Mouse (Mus musculus) cerebral cortex, adult 2 months (tissue): Measurements from ENCODE around the gene Cd70.

Source experiments
- WGBS: fragments of 180-500 bp; shearing (Covaris S2); methylation state at CpG from one replicate; pipeline ENCODE4 v1.1.7; 2018; 5-methylcytosine and 5-hydroxymethylcytosine counted together

Cd70 gene

DNA sequence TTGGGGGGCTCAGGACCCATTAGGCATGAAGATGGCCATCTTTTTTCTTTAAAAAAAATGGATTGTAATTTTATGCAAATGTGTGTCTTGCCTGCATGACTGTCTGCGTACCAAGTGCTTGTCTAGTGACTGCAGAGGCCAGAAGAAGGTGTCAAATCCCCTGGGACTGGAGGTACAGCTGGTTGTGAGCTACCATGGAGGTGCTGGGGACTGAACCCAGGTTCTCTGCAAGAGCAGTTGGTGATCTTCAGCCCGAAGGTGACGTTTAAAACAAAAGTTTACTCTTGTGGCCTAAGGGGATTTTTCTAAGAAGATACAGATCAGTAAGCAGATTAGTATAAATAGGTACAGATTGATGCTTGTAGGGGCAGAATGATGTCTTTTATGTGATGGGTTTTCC is 13.9 kb downstream of the Cd70 start:
- 84% methylated on average over 3 of the region's 3 CpGs for WGBS

DNA sequence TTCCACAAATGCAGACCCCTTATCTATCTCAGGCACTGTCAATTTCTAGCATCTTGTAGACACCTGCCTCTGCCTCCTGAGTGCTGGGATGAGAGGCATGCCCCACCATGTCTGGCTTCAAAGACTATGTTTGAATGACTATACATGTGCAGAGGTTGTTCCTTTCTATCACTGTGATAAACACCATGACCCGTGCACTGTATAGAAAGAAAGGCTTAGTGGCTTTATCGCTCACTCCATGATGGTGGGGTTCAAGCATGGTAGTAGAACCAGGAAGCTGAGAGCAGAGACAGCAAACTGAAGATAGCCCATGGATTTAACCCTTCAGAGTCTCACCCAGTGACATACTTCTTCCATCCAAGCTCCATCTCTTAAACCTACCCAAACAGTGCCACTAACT is 14.9 kb downstream of the Cd70 start:
- 92% methylated on average over 2 of the region's 2 CpGs for WGBS

DNA sequence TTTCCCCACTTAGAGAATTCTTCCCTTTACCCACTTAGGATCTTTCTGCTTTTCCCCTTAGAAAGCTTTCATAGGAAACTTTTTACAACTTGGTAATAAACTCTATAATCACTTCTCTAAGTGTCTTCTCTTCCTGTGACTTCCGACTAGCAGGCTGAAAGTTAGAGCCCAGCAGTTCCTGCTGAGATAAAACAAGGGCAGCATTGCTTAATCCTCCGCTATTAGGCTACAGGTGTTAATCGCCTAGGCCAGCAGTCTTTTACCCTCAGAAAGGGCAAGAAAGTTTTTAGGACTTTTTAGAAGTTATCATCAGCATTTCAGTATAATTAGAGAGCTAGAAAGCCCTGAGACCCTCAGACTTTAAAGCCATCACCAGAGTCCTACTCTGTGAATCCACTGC is 15.6 kb downstream of the Cd70 start:
- 46% methylated on average over 3 of the region's 3 CpGs for WGBS

DNA sequence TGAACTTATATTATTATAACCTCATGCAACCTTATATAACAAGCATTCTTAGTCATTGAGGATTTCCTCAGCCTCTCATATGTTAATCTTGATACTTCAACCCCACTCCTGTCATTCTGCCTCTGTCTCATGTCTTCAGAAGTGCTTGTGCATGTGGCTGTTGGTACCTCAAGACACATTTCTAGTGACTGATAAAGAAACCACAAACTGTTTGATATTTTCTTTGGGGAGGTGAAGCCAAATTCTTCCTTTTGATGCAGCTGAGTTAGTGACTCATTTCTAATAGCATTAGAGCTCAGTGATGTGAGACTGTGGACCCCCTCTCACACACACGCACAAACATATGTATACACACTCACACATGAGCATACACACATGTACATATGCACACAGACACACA is 17.8 kb downstream of the Cd70 start:
- 89% methylated on average over 1 of the region's 1 CpGs for WGBS

DNA sequence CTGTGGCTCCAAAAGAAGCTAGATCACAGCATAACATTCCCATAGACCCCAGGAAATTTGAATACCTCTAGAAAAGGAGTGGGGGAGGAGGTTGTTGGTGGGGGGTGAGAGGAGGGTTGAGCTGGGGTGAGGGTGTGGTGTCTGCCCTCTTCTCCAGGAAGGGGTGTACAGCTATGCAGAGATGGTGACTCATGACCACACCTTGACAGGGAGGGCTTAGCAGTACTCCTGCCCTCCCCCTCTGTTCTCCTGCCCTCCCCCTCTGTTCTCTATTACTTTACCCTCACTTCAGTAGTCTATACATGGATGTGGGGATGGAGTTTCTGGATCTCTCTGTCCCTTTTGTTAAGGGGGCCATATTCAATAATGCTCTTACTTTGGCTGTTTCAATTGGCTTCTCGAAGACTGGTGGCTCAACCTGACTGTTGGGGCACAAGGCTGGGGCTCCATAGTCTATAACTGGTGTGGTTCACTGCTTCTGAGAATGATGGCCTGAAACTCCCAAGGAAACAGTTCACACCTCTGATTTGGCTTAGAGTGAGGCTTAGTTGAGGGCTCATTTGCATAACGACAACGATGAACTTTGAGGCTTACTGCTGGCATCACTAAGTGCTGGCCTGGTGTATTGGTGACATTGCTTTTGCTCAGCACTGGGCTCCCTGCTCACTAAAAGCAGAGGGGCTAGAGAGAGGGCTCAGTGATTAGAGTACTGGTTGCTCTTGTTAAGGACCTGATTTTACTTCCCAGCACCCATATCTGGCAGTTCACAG is 23.5 kb downstream of the Cd70 start:
- 52% methylated on average over 3 of the region's 3 CpGs for WGBS

DNA sequence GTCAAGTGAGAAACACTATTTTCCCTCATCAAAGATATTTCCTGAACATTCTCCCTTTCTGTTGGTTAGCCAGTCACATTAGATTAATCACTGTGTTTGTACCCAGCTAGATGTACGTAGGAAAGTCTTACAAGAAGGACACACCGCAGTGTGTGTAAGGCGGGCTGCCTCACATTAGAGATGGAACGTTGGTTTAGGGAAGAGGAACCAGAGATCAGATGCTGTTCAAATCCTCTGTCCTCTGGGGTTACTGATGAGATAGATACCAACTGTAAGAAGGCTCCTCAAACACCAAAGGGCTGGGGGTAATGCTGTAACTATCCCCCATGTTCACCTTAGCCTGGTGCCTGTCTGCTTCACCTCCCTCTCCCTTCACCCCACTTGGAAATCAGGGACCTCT is 24.8 kb downstream of the Cd70 start:
- 91% methylated on average over 4 of the region's 4 CpGs for WGBS

DNA sequence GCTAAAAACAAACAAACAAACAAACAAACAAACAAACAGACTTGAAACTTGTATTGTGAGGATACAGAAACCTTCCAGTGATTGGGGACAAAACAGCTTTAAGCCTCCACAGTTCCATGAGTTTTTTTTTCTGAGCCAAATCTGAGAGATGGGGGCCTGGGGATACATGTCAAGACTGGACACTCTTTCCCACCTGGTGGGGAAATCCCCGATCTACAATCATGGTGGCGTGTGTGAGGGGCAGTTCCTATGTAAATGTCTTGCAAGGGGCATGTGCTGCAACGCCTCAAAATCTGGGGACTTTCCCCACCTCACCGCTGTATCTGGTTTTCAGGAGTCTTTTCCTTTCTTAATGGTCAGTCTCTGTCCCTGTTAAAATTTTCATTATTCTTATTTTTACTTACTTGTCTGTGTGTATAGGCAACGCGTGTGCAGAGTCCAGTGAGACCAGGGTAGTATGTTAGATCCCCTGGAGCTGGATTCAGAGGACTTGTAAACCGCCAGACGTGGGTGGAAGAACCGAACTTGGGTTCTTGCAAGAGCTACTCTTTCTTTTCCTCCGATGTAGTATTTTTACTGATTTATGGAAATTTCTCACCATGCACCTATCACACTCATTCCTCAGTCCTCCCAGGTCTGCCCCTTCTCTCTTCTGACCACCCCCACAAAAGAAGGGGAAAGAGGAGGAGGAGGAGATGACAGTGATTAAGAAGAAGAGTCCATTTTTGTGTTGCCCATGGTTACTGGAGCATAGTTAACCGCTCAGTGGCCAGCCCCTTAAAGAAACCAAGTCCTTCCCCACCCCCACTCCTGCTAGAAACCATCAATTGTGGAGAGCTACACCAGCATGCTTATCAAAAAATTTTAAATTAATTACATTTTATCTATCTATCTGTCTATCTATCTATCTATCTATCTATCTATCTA is 26.1 kb downstream of the Cd70 start:
- 90% methylated on average over 11 of the region's 11 CpGs for WGBS

DNA sequence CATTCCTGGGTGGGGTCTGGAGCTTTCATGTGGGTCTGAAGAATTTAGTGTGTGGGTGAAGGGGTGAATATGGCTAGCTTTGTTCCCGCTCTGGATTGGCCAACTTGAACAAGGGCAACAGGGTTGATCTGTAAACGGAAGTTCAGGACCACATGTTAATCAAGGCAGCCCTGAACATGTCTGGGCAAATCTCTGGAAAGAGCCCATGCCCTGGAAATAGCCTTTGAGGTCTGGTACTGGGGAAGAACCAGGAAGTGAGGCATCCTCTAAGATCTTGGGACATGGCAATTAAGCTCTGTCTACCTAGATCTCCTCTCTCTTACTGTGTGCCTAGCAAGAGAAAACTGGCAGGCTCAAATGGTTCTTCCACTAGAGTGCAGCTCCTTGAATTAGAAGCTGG is 27.7 kb downstream of the Cd70 start:
- WGBS: 87% methylated on average over 2 of the region's 2 CpGs

DNA sequence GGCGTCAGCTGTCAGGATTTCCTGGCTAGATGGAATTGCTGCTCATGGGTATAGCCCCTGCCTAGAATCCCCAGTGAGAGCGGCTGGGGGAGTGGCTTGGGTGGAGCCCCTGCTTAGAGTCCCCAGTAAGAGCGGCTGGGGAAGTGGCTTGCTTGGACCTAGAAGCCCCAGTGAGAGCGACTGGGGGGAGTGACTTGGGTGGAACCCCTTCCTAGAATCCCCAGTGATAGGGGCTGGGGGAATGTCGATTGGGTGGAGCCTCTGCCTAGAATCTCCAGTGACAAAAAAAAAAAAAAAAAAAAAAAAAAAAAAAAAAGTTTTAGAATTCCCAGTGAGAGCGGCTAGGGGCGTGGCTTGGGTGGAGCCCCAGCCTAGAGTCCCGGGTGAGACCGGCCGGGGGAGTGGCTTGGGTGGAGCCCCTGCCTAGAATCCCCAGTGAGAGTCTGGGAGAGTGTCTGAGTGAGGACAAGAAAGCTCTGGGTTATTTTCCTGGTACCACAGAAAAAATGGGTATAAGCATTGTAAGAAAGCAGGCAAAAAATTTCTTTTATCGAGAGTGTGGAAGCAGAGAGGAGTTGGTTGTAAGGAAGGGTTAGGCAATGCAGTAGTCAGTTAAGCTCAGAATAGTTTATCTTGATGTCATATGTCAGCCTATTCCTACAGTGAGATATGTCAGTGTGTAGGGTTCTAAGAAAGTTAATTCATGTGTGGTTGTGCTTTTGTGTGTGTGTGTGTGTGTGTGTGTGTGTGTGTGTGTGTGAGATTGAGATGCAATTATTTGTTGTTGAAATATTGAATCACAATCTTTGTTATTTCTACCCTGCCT is 30.8 kb downstream of the Cd70 start:
- WGBS: 10% methylated on average over 11 of the region's 11 CpGs

DNA sequence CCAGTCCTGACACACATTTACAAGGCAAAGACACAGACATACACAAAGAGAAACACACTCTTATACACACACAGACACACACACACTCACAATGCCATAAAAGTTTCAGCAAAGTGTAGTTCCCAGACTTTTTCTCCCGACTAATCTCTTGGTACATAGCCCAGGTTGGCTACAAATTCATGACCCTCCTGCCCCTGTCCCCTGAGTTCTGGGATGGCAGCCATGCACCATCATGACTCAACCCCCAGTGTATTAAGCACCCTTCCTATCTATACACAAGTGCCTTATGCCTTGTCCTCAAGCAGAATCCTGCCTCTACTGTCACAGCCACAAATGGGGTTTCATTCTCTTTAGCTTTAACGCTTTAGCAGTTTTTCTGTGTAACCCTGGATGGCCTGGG is 32.8 kb downstream of the Cd70 start:
- WGBS: 78% methylated on average over 2 of the region's 2 CpGs

DNA sequence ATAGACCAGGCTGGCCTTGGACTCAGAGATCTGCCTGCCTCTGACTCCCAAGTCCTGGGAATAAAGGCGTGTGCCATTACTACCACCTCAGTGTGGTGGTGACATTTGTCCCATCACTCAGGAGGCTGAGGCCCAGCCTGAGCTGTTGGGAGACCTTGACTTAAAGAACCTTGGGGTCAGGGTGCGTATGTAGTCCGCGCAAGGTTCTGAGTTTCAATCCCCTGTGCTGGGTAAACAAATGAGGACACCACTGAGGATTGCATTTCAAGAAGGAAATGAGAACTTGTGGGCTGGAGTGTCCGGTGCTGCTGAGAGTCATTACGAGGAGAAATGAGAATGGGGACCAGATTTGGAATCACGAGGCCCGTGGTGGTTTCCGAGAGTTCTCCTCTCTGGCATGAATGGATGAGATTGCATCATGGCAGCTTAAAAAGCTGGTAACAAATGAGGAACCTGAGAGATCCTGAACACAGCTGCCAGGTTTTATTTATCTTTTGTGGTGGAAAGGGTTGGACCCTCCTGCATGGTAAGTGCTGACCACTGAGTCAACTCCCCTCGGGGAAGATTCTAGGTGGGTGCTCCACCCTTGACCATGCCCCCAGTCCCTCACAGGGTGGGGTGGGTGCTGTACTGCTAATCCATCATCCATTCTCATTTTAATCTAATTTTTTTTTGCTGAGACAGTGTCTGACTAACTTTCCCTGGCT is 36.7 kb downstream of the Cd70 start:
- 83% methylated on average over 10 of the region's 10 CpGs for WGBS

DNA sequence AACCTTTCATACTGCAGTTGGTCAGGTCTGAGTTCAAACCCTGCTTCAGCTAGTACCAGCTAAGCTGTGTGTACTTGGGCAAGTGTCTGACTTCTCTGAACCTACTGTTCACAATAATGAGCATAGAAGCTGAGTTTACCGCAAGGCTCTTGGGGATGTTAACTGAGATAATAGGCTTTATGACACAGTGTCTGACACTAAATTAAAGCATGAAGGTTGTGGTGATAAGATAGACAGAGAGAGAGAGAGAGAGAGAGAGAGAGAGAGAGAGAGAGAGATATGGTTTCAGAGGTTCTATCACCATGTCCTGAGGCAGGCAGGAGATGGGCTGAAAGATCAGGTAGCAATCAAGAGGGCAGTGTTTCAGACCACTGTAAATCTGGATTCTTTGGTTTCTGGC is 39.6 kb downstream of the Cd70 start:
- 93% methylated on average over 1 of the region's 1 CpGs for WGBS

DNA sequence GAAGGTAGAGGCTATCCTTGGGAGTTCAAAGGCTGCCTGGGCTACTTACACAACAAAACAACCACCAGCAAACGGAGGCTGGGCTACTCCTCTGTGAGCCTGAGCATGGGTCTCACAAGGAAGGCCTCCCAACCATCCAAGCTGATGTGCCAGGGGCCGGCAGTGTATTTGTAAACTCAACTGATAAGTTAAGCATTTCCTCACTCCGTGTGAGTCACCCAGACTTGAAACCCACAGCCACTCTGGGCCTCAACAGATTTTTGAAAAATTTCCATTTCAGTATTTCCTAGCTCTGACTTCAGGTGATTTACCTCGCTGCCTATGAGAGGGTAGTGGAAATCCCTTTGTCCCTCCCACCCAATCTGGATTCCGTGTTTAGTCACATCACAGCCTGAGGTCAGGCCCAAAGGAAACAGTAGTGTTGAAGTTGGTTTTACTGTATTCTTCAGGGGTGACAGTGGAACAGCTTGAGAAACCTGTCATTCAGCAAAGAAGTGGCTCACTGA is 40.9 kb downstream of the Cd70 start:
- WGBS: 84% methylated on average over 5 of the region's 5 CpGs

DNA sequence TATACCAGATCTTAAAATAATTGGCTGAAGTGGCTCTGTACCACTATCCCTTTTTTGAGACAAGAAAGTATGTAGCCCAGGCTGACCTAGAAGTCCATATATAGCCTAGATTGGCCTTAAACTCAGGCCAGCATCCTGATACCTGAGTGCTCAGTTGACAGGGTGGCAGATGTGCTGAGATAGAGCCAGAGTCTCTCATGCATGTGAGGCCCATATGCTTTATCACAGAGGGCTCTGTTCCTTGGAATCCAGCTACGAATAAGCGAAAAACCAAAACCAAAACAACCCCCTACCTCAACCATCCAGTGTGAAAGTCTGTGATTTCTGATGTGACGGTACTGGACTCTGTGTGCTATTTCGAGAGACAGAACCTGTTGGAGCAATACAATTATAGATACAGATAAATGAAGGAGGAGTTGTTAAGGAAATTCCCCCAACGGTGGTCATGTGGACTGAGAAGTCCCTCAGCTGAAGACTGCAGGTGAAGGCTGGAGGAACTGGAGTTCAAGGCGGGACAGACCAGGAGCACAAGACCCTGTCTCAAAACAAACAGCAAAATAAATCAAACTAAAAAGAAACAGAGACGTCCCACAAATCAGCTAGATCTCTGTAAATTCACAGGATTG is 41.4 kb downstream of the Cd70 start:
- WGBS: 92% methylated on average over 7 of the region's 7 CpGs

DNA sequence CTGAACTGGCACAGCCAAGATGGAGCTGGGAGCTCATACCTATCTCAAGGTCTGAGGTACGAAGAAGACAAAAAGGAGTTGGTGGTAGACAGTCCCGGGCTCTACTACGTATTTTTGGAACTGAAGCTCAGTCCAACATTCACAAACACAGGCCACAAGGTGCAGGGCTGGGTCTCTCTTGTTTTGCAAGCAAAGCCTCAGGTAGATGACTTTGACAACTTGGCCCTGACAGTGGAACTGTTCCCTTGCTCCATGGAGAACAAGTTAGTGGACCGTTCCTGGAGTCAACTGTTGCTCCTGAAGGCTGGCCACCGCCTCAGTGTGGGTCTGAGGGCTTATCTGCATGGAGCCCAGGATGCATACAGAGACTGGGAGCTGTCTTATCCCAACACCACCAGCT is 42.5 kb downstream of the Cd70 start:
- 93% methylated on average over 5 of the region's 5 CpGs for WGBS

DNA sequence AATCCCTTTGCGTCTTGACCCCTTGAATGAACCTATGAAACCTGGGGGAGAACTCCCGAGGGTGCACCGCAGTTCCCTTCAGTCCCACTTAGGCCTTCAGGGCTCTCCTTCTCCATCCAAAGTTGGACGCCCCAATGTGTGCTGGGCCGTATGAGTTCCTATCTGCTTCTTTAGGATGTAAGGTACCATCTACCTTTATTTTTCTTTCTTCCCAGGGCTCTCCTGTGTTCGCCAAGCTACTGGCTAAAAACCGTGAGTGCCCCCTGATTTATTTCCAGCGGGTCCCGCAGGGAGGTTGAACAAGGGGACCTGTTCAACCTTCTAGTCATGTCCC is 43.6 kb downstream of the Cd70 start:
- WGBS: 36% methylated on average over 9 of the region's 9 CpGs

DNA sequence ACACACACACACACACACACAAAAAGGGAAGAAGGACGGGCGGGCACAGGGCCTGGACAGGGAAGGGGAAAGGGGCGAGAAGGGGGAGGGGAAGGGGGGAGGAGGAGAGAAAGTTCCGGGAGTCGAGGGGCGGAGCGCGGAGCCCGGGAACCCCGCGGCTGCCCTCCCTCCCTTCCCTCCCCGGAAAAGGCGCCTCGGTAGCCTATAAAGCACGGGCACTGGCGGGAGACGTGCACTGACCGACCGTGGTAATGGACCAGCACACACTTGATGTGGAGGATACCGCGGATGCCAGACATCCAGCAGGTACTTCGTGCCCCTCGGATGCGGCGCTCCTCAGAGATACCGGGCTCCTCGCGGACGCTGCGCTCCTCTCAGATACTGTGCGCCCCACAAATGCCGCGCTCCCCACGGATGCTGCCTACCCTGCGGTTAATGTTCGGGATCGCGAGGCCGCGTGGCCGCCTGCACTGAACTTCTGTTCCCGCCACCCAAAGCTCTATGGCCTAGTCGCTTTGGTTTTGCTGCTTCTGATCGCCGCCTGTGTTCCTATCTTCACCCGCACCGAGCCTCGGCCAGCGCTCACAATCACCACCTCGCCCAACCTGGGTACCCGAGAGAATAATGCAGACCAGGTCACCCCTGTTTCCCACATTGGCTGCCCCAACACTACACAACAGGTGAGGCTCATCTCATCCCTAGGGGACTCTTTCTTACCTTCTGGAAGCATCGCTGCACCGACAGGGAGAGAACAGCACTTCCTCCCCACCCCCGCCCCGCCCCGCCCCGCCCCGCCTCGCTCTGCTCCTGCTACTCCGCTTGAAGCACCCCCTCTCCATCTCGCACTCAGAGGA is 44.2 kb downstream of the Cd70 start, which contains the start of gene Tnfsf9:
Tnfsf9 (plus strand) TSS at position 145 of the 854 bp plus-strand sequence.
- WGBS: 1% methylated on average over 57 of the region's 61 CpGs

DNA sequence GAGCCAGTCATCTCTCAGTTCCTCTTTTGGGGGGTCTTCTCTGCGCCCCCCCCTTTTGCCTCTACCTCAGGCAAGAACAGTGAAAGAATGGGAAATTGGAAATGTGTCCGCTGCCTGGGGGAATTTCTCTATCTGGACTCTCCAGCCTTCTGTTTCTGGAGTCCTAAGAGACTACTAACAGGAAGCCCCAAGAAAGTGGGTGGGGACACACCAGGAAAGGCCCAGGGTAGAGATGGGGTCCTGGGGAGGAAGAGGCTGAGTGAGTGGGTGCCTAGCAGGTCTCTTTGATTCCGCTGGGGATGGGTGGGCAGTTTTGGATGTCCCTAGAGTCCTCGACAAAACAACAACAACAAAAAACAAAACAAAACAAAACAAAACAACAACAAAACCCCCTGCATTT is 45.1 kb downstream of the Cd70 start:
- WGBS: 53% methylated on average over 4 of the region's 4 CpGs

DNA sequence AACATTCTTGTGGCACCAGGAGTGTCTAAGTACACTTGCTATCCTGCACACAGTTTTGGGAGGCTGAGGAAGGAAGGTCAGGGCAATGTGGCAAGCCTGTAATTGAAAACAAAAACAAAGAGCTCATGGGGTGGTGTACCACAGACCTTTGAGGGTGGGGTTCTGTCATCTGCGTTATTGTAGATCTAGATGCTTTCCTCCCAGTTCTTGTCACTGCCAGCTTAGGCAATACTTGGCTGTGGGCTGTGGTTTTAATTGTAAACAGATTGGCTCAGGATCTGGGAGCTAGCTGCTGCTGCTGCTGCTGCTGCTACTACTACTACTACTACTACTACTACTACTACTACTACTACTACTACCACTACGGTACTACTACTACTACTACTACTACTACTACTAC is 47.3 kb downstream of the Cd70 start:
- WGBS: 76% methylated on average over 2 of the region's 2 CpGs
